Mouse (Mus musculus): ENCODE results near the gene 2610001J05Rik. TPM values are rescaled to one million over a fixed set of nuclear protein-coding genes. Genes with fewer than 3 reads are reported as not detected.

The 2610001J05Rik gene
- polyA plus RNA-seq (2015; fragmentation: Nextera tagmentation; extraction: Ambion mirVana), result 101 and 106 TPM in 2 replicates

- no peaks in the 10 kb centered on the region for H3K9me3 ChIP-seq (ENCODE audit: control insufficient read depth, low read length)
- peak within 1 kb of the TSS; percentile 58 for H3K9ac ChIP-seq (replicated peaks; ENCODE audit: low read depth, low read length)
- H3K27ac ChIP-seq (ENCODE audit: low read length), result peak within 1 kb of the TSS; percentile 69
- peak; percentile 100 for ATAC-seq
- H3K4me2 ChIP-seq (ENCODE audit: low read length), result peak within 1 kb of the TSS; percentile 60
- H3K27me3 ChIP-seq (replicated peaks; ENCODE audit: control insufficient read depth, insufficient read depth, low read length), result no peaks in the 10 kb centered on the region
- WGBS, result under 1% methylated on average over 19 of the region's 19 CpGs
- peak within 1 kb of the TSS; percentile 61 for H3K4me3 ChIP-seq (replicated peaks; ENCODE audit: low read length)
- no peaks in the 10 kb centered on the region for H3K36me3 ChIP-seq (ENCODE audit: control insufficient read depth, insufficient read depth)
- peaks cover 10% of the 10 kb centered on the region; the same call in 1 of the 2 replicates for H3K4me1 ChIP-seq (replicated peaks; ENCODE audit: control insufficient read depth, insufficient read depth, low read length)
Measured at GRCm38 (mm10) chr6:13870919-13871624, at the start of gene 2610001J05Rik. Gene 2610001J05Rik (minus strand): TSS chr6:13871518.

GRCm38 (mm10) chr6:13909762-13910537, 38.6 kb upstream of the 2610001J05Rik start:
- no peak for ATAC-seq
- H3K4me3 ChIP-seq (replicated peaks; ENCODE audit: low read length), result no peak overlapping the region
- WGBS, result 91% methylated on average over 10 of the region's 10 CpGs
- H3K4me1 ChIP-seq (replicated peaks; ENCODE audit: control insufficient read depth, insufficient read depth, low read length), result no peaks in the 10 kb centered on the region
- no peaks in the 10 kb centered on the region for H3K36me3 ChIP-seq (ENCODE audit: control insufficient read depth, insufficient read depth)
- H3K4me2 ChIP-seq (ENCODE audit: low read length), result no peak overlapping the region
- no peak overlapping the region for H3K27ac ChIP-seq (ENCODE audit: low read length)
- no peaks in the 10 kb centered on the region for H3K9me3 ChIP-seq (ENCODE audit: control insufficient read depth, low read length)
- H3K9ac ChIP-seq (replicated peaks; ENCODE audit: low read depth, low read length), result no peak overlapping the region
- no peaks in the 10 kb centered on the region for H3K27me3 ChIP-seq (replicated peaks; ENCODE audit: control insufficient read depth, insufficient read depth, low read length)

- WGBS, result 77% methylated on average over 5 of the region's 5 CpGs
- no peaks in the 10 kb centered on the region for H3K9me3 ChIP-seq (ENCODE audit: control insufficient read depth, low read length)
- H3K27me3 ChIP-seq (replicated peaks; ENCODE audit: control insufficient read depth, insufficient read depth, low read length), result no peaks in the 10 kb centered on the region
- H3K4me3 ChIP-seq (replicated peaks; ENCODE audit: low read length), result no peak overlapping the region
- no peak overlapping the region for H3K4me2 ChIP-seq (ENCODE audit: low read length)
- no peak overlapping the region for H3K27ac ChIP-seq (ENCODE audit: low read length)
- H3K4me1 ChIP-seq (replicated peaks; ENCODE audit: control insufficient read depth, insufficient read depth, low read length), result no peaks in the 10 kb centered on the region
- ATAC-seq, result peak; percentile 20; the same call in 1 of the 2 replicates
- no peaks in the 10 kb centered on the region for H3K36me3 ChIP-seq (ENCODE audit: control insufficient read depth, insufficient read depth)
- no peak overlapping the region for H3K9ac ChIP-seq (replicated peaks; ENCODE audit: low read depth, low read length)
Measured at GRCm38 (mm10) chr6:13902941-13903627, 31.8 kb upstream of the 2610001J05Rik start.

- H3K4me3 ChIP-seq (replicated peaks; ENCODE audit: low read length), result no peak overlapping the region
- WGBS, result 83% methylated on average over 3 of the region's 3 CpGs
- no peaks in the 10 kb centered on the region for H3K4me1 ChIP-seq (replicated peaks; ENCODE audit: control insufficient read depth, insufficient read depth, low read length)
- no peak overlapping the region for H3K9ac ChIP-seq (replicated peaks; ENCODE audit: low read depth, low read length)
- no peaks in the 10 kb centered on the region for H3K27me3 ChIP-seq (replicated peaks; ENCODE audit: control insufficient read depth, insufficient read depth, low read length)
- H3K9me3 ChIP-seq (ENCODE audit: control insufficient read depth, low read length), result no peaks in the 10 kb centered on the region
- H3K36me3 ChIP-seq (ENCODE audit: control insufficient read depth, insufficient read depth), result no peaks in the 10 kb centered on the region
- no peak for ATAC-seq
- no peak overlapping the region for H3K4me2 ChIP-seq (ENCODE audit: low read length)
- no peak overlapping the region for H3K27ac ChIP-seq (ENCODE audit: low read length)
Measured at GRCm38 (mm10) chr6:13884877-13885592, 13.7 kb upstream of the 2610001J05Rik start.

GRCm38 (mm10) chr6:13882919-13883318, 11.6 kb upstream of the 2610001J05Rik start:
- Histone ChIP-seq H3K27me3 (replicated peaks; ENCODE audit: control insufficient read depth, insufficient read depth, low read length) (no peaks in the 10 kb centered on the region), H3K4me3 (replicated peaks; ENCODE audit: low read length) (no peak overlapping the region), H3K9me3 (ENCODE audit: control insufficient read depth, low read length) (no peaks in the 10 kb centered on the region), H3K4me2 (ENCODE audit: low read length) (no peak overlapping the region), H3K4me1 (replicated peaks; ENCODE audit: control insufficient read depth, insufficient read depth, low read length) (no peaks in the 10 kb centered on the region), H3K9ac (replicated peaks; ENCODE audit: low read depth, low read length) (no peak overlapping the region), H3K36me3 (ENCODE audit: control insufficient read depth, insufficient read depth) (no peaks in the 10 kb centered on the region), H3K27ac (ENCODE audit: low read length) (no peak overlapping the region)
- ATAC-seq, result no peak

DNA sequence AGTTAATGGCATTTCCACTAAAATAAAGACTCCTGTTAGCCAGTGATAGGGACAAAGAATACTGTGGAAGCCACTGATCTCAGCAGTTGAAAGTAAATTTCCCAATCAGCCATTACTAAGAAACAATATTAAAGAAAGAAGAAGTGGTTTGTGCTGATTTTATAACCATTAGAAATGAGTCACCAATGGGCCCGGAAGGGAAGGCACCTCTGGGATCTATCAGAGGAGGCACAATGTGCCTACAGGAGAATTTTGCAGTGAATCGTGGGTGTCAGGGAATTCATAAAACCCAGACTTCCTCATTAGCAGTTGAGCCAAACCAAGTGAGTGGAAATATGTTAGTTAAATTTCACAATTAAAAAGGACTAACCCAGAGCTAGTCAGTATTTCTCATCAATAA, 2.6 kb upstream of the 2610001J05Rik start:
- Histone ChIP-seq H3K9ac (replicated peaks; ENCODE audit: low read depth, low read length) (no peak overlapping the region), H3K9me3 (ENCODE audit: control insufficient read depth, low read length) (no peaks in the 10 kb centered on the region), H3K4me1 (replicated peaks; ENCODE audit: control insufficient read depth, insufficient read depth, low read length) (peaks cover 9% of the 10 kb centered on the region; the same call in 1 of the 2 replicates), H3K36me3 (ENCODE audit: control insufficient read depth, insufficient read depth) (no peaks in the 10 kb centered on the region), H3K4me2 (ENCODE audit: low read length) (no peak overlapping the region), H3K27ac (ENCODE audit: low read length) (no peak overlapping the region), H3K27me3 (replicated peaks; ENCODE audit: control insufficient read depth, insufficient read depth, low read length) (no peaks in the 10 kb centered on the region), H3K4me3 (replicated peaks; ENCODE audit: low read length) (no peak overlapping the region)
- no peak for ATAC-seq
- 92% methylated on average over 2 of the region's 2 CpGs for whole genome bisulfite sequencing

DNA sequence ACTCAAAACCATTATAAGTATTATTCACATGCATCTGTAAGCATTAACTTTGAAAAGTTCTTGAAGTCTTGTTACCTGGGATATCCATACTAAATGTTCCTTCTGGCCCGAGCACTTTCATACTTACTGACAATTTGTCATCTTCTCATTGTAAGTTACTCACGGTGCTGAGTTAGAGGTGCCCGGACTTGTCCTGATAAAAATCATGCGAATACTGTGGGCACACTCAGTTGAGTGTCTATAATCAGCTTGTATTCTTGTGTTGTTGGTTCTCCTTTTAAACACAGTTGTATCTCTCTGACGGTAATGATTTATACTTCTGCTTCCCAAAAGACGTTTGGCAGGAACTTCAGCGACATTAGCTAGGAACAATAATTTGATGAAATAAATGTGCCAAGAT, 758 bp upstream of the 2610001J05Rik start:
- Histone ChIP-seq H3K4me1 (replicated peaks; ENCODE audit: control insufficient read depth, insufficient read depth, low read length) (peaks cover 10% of the 10 kb centered on the region; the same call in 1 of the 2 replicates), H3K36me3 (ENCODE audit: control insufficient read depth, insufficient read depth) (no peaks in the 10 kb centered on the region), H3K4me2 (ENCODE audit: low read length) (0 out of 2 replicates have a peak overlapping the region, but pooled peaks have one; percentile 60), H3K27me3 (replicated peaks; ENCODE audit: control insufficient read depth, insufficient read depth, low read length) (no peaks in the 10 kb centered on the region), H3K9me3 (ENCODE audit: control insufficient read depth, low read length) (no peaks in the 10 kb centered on the region), H3K4me3 (replicated peaks; ENCODE audit: low read length) (no peak overlapping the region), H3K27ac (ENCODE audit: low read length) (no peak overlapping the region), H3K9ac (replicated peaks; ENCODE audit: low read depth, low read length) (no peak overlapping the region)
- no peak for ATAC-seq
- WGBS, result 58% methylated on average over 7 of the region's 7 CpGs

- ATAC-seq, result peak; percentile 77
- H3K4me1 ChIP-seq (replicated peaks; ENCODE audit: control insufficient read depth, insufficient read depth, low read length), result peaks cover 10% of the 10 kb centered on the region; the same call in 1 of the 2 replicates
Measured at GRCm38 (mm10) chr6:13871625-13871958, 274 bp upstream of the 2610001J05Rik start.

More at GRCm38 (mm10) chr6:13871625-13871958, 274 bp upstream of the 2610001J05Rik start:
- H3K4me2 ChIP-seq (ENCODE audit: low read length), result peak overlapping the region; percentile 60
- H3K9ac ChIP-seq (replicated peaks; ENCODE audit: low read depth, low read length), result peak overlapping the region; percentile 50
- H3K27me3 ChIP-seq (replicated peaks; ENCODE audit: control insufficient read depth, insufficient read depth, low read length), result no peaks in the 10 kb centered on the region
- H3K27ac ChIP-seq (ENCODE audit: low read length), result peak overlapping the region; percentile 69
- 2% methylated on average over 7 of the region's 7 CpGs for WGBS
- no peaks in the 10 kb centered on the region for H3K36me3 ChIP-seq (ENCODE audit: control insufficient read depth, insufficient read depth)
- H3K9me3 ChIP-seq (ENCODE audit: control insufficient read depth, low read length), result no peaks in the 10 kb centered on the region
- H3K4me3 ChIP-seq (replicated peaks; ENCODE audit: low read length), result peak overlapping the region; percentile 61

Measured in forebrain, embryonic 16.5 days (tissue).